Mouse (Mus musculus) kidney, postnatal 4 days (tissue): ENCODE measurements around the gene Trpm1.

ENCODE experiments used
- DNase-seq, 2 experiments: peaks; one replicate each; pipeline ENCODE4 v3.0.0; 2021; ENCODE audit warnings: mixed read lengths in 2 of 2

The Trpm1 gene

DNA sequence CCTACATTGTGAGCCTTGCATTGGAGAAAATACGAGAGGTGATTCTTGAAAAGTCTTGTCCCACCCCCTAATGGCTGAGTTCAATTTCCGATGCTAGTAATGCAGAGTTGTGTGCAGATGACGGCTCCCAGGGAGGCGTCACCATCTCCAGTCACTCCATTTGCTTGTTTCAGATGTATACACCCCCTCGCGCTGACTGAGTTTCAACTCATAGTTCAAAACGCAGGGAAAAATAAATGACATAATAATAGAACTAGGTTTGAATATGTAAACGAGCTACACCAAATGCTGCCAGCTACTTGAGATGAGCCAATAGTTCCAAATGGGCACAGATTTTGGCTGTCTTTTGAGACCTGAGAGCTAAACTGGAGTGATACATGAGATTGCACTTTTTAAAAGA, 84.1 kb downstream of the Trpm1 start:
- no peak for DNase-seq

DNA sequence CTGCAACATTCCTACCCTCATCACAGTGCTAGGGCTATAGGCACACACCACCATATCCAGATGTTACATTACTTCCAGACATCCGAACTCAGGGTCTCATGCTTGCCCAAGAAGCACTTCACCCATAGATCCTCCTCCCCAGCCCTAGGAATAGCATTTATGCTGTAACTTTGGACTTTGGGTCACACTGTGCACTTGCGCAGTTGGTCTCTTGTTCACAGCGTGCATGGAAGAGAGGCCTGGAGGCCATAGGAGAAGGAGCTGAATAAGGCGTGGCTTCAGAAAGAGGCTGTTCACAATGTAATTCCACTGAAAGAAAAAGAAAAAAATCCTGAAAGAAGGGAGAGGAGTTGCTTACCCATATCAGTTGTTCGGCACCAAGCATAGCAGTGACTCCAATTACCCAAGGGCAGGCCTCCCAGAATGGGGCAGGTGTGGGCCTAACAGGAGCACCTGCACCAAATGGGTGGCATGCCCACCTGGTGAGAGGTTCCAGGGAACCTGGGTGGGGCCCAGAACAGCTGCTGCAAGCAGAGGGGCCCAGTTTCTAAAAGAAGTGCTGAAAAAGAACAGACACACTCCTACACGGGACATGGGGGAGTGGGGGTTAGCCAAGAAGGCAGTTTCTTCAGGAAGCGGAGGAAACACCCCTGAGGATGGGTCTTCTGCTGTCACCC, 84.9 kb downstream of the Trpm1 start:
- no peak for DNase-seq

GRCm38 (mm10) chr7:64239138-64239805, 85.6 kb downstream of the Trpm1 start:
- DNase-seq, result no peak

DNA sequence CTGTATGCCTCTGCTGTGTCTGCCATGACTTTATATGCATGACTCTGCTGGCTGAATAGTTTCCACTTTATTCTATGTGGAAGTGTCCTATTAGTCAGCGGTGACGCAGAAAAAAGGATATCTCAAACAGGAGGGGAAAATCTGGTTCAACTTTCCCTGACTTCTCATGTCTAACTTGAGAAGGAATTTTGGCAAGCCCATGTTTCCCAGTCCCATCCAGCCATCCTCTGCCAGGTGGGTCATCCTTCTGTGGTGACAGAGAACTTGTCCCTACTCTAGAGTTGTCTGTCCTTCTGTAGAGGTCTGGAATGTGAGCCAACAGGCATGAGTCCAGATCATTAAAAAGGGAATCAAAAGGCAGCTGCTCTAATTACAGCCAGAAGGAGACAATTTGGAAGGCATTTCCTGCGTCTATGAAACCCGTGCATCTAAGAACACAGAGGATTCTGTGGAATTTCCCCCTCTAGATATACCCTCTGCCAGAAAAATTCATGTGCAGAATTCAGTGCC, 86.2 kb downstream of the Trpm1 start:
- peak; percentile 11 to 21 for DNase-seq

GRCm38 (mm10) chr7:64242424-64242823, 88.8 kb downstream of the Trpm1 start:
- no peak for DNase-seq

DNA sequence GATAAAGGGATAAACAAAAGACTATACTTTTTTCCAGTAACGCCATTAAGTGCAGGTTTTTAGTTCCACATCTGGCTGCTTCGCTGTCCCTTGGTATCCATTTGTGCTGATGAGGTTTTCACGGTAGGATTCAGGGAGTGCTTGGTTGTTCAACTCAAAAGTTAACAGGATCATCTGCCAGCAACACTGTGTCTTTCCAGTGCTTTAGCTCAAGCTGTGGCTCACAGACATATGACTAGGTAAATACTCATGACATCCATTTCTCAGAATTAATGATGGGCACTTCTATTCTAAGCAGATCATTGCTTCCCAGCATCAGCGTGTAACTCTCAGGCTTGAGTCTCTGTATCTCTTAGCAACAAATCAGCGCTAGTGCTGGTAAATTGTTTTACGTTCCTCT, 90.7 kb downstream of the Trpm1 start:
- DNase-seq, result no peak

GRCm38 (mm10) chr7:64246713-64247112, 93.1 kb downstream of the Trpm1 start:
- no peak for DNase-seq

- no peak for DNase-seq
Measured at GRCm38 (mm10) chr7:64248352-64248751, 94.7 kb downstream of the Trpm1 start.

- no peak for DNase-seq
Measured at GRCm38 (mm10) chr7:64249715-64250114, 96.1 kb downstream of the Trpm1 start.

- no peak for DNase-seq
Measured at GRCm38 (mm10) chr7:64250417-64250816, 96.8 kb downstream of the Trpm1 start.

- DNase-seq, result no peak
Measured at GRCm38 (mm10) chr7:64253736-64254135, 100.1 kb downstream of the Trpm1 start.

GRCm38 (mm10) chr7:64265502-64266279, 112.1 kb downstream of the Trpm1 start:
- DNase-seq, result no peak

GRCm38 (mm10) chr7:64266587-64266986, 113.0 kb downstream of the Trpm1 start:
- no peak for DNase-seq

- DNase-seq, result no peak
Measured at GRCm38 (mm10) chr7:64271926-64272325, 118.3 kb downstream of the Trpm1 start.

GRCm38 (mm10) chr7:64275518-64275917, 121.9 kb downstream of the Trpm1 start:
- no peak for DNase-seq

GRCm38 (mm10) chr7:64276921-64277320, 123.3 kb downstream of the Trpm1 start:
- DNase-seq, result no peak

DNA sequence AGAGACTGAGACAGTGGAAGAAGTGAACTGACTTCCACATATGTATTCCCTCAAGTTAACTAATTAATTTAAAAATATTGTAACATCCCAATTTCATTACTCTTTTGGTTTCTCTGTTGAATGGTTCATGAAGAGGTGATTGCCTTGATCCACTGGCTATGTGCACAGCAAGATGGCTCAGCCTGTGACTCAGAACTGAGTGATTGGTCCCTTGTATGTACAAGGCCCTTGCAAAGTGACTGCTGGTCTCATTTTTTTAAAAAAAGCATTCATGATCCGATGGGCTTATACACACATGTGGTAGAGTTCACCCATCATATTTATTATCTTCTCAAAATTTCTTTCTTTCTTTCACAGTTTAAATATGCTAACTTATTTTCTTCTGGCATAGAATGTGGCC, 124.9 kb downstream of the Trpm1 start:
- no peak for DNase-seq

GRCm38 (mm10) chr7:64279548-64279947, 125.9 kb downstream of the Trpm1 start:
- DNase-seq, result no peak

DNA sequence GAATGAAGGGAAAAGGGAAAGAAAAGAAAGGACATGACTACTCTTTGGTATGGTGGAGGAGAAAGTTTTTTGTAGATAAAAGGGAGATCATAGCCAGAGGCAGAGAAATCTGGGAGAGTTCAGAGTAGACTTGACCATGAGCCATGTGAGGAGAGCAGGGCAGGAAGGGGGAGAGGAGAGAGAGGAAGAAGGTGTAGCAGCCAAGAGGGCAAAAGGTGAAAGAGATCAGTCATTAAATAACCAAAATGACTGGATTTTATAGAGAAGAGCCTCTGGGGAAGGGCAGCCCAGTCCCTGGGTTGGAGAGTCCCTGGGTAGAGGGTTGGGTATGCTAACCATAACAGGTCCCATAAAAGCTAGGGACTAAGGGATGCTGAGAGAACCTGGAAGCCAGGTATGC, 132.9 kb downstream of the Trpm1 start:
- DNase-seq, result no peak

- DNase-seq, result peak; percentile 99
Measured at GRCm38 (mm10) chr7:64287414-64288091, 133.9 kb downstream of the Trpm1 start, which contains the start of gene Mtmr10. TSS of gene Mtmr10 (plus strand) at chr7:64287653.

- peak in 1 of 2 experiments; percentile 21 for DNase-seq
Measured at GRCm38 (mm10) chr7:64289416-64289815, 135.8 kb downstream of the Trpm1 start.

DNA sequence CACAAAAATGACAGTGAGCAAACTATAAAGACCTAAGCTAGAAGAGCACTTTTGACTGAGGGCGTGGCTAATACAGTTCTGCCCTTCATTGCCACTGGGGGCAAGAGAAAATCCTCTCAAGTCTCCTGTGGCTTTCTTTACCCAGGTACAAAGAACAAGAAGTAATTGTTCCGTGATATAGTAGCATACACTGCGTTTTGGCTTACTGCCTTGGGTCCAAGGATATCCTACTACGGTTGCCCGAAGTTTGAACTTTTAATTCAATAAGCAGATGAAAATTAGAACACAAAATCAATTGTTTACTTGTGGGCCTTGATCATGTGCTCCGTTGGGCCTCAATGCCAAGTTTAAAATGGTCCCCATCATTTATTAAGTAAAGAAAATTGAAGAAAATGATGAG, 136.8 kb downstream of the Trpm1 start:
- DNase-seq, result no peak

DNA sequence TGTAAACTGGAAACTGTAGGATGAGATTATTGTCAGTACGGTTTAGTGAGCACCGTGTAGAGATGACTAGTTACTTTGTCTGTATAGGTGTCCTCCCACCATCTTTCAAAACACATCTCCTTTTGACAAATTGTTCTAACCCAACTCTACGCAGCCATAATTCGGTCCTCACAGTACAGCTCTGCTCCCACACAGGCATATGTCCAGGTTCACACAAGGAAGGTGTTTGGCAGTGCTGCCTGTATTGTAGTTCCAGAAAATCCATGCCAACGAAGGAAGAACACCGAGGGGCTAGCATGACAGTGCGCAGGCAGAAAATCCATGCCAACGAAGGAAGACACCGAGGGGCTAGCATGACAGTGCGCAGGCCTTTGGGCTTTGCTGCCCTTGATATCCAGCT, 138.1 kb downstream of the Trpm1 start:
- no peak for DNase-seq
